Mouse (Mus musculus): ENCODE data around the gene Gys2.

Gene Gys2

GRCm38 (mm10) chr6:142458010-142458409 lies 14.9 kb downstream of the Gys2 start:
- DNase-seq (ENCODE audit: low read depth, low spot score), result no peak

GRCm38 (mm10) chr6:142455314-142455996 lies 17.5 kb downstream of the Gys2 start:
- no peak for DNase-seq (ENCODE audit: low read depth, low spot score)

GRCm38 (mm10) chr6:142453311-142453710 lies 19.6 kb downstream of the Gys2 start:
- DNase-seq (ENCODE audit: low read depth, low spot score), result no peak

GRCm38 (mm10) chr6:142451381-142451780 lies 21.5 kb downstream of the Gys2 start:
- DNase-seq (ENCODE audit: low read depth, low spot score), result no peak

GRCm38 (mm10) chr6:142429072-142429471 lies 43.8 kb downstream of the Gys2 start:
- no peak for DNase-seq (ENCODE audit: low read depth, low spot score)

- DNase-seq (ENCODE audit: low read depth, low spot score), result no peak
Measured at GRCm38 (mm10) chr6:142424976-142425375, 47.9 kb downstream of the Gys2 start.

GRCm38 (mm10) chr6:142414597-142414996 lies 58.3 kb downstream of the Gys2 start:
- DNase-seq (ENCODE audit: low read depth, low spot score), result no peak

GRCm38 (mm10) chr6:142413845-142414244 lies 59.1 kb downstream of the Gys2 start:
- DNase-seq (ENCODE audit: low read depth, low spot score), result no peak

- no peak for DNase-seq (ENCODE audit: low read depth, low spot score)
Measured at GRCm38 (mm10) chr6:142412906-142413491, 59.9 kb downstream of the Gys2 start, which contains the start of gene Spx. Spx (plus strand) TSS chr6:142413441.

GRCm38 (mm10) chr6:142411140-142411539 lies 61.8 kb downstream of the Gys2 start:
- DNase-seq (ENCODE audit: low read depth, low spot score), result no peak

GRCm38 (mm10) chr6:142395756-142396155 lies 77.2 kb downstream of the Gys2 start:
- no peak for DNase-seq (ENCODE audit: low read depth, low spot score)

GRCm38 (mm10) chr6:142394669-142395068 lies 78.2 kb downstream of the Gys2 start:
- no peak for DNase-seq (ENCODE audit: low read depth, low spot score)

GRCm38 (mm10) chr6:142392312-142392711 lies 80.6 kb downstream of the Gys2 start:
- no peak for DNase-seq (ENCODE audit: low read depth, low spot score)

GRCm38 (mm10) chr6:142389101-142389500 lies 83.8 kb downstream of the Gys2 start:
- no peak for DNase-seq (ENCODE audit: low read depth, low spot score)

- no peak for DNase-seq (ENCODE audit: low read depth, low spot score)
Measured at GRCm38 (mm10) chr6:142387755-142388271, 85.1 kb downstream of the Gys2 start.

GRCm38 (mm10) chr6:142387011-142387754 lies 85.7 kb downstream of the Gys2 start, which contains the start of the genes Recql and Golt1b:
Recql (minus strand) TSS chr6:142387087.
Golt1b (plus strand) TSS chr6:142387221.
- peak; percentile 96 for DNase-seq (ENCODE audit: low read depth, low spot score)

GRCm38 (mm10) chr6:142386285-142387010 lies 86.5 kb downstream of the Gys2 start:
- no peak for DNase-seq (ENCODE audit: low read depth, low spot score)

- no peak for DNase-seq (ENCODE audit: low read depth, low spot score)
Measured at GRCm38 (mm10) chr6:142384521-142384920, 88.4 kb downstream of the Gys2 start.

GRCm38 (mm10) chr6:142381615-142382014 lies 91.3 kb downstream of the Gys2 start:
- DNase-seq (ENCODE audit: low read depth, low spot score), result no peak

GRCm38 (mm10) chr6:142379961-142380360 lies 92.9 kb downstream of the Gys2 start:
- DNase-seq (ENCODE audit: low read depth, low spot score), result no peak

- no peak for DNase-seq (ENCODE audit: low read depth, low spot score)
Measured at GRCm38 (mm10) chr6:142378576-142379330, 94.2 kb downstream of the Gys2 start.

All from A20 (cell line).